Mouse (Mus musculus) MEL (cell line): ENCODE data around the gene Ccdc155. TPM values are rescaled to one million over a fixed set of nuclear protein-coding genes. Genes with fewer than 3 reads are reported as not detected.
A peak's percentile ranks its signal among the peaks of the same experiment; 100 is the strongest.

ENCODE experiments used
- DNase-seq: peaks from one replicate; pipeline ENCODE4 v3.0.0; 2011; ENCODE audit warnings: low read depth, low spot score
- H3K27ac ChIP-seq: 2 replicates; pipeline ENCODE4 v1.5.1; 2012; ENCODE audit warnings: low read depth, mild to moderate bottlenecking, control low read depth, low read length, moderate library complexity; ENCODE audit not compliant: control insufficient read depth
- H3K27me3 ChIP-seq, 2 experiments: fragments of 150-350 bp in 1 of 2; sonication (generic) in 1 of 2; 2 replicates each; pipeline ENCODE4 v1.6.1; 2012; ENCODE audit warnings: low read length in 2 of 2, mild to moderate bottlenecking in 2 of 2, improper control_type of control experiment in 1 of 2, moderate library complexity in 1 of 2; ENCODE audit not compliant: insufficient read depth in 2 of 2, control insufficient read depth in 1 of 2
- H3K36me3 ChIP-seq, 2 experiments: 2 replicates each; pipeline ENCODE4 v1.6.1; 2012 to 2014; ENCODE audit warnings: low read length in 2 of 2, improper control_type of control experiment in 1 of 2, inconsistent platforms in 1 of 2, mild to moderate bottlenecking in 1 of 2; ENCODE audit not compliant: insufficient read depth in 2 of 2, control insufficient read depth in 1 of 2
- H3K4me1 ChIP-seq, 2 experiments: fragments of 150-350 bp in 1 of 2; sonication (generic) in 1 of 2; 2 replicates each; pipeline ENCODE4 v1.6.1; 2012; ENCODE audit warnings: low read length in 2 of 2, improper control_type of control experiment in 1 of 2, mild to moderate bottlenecking in 1 of 2; ENCODE audit not compliant: insufficient read depth in 2 of 2, control insufficient read depth in 1 of 2
- H3K4me3 ChIP-seq, 2 experiments: fragments of 150-350 bp in 1 of 2; sonication (generic) in 1 of 2; 2 replicates each; pipeline ENCODE4 v1.5.1; 2012; ENCODE audit warnings: low read depth in 2 of 2, low read length in 2 of 2, mild to moderate bottlenecking in 2 of 2, moderate library complexity in 2 of 2, control low read depth in 1 of 2, improper control_type of control experiment in 1 of 2; ENCODE audit not compliant: control insufficient read depth in 1 of 2, insufficient read depth in 1 of 2
- H3K79me2 ChIP-seq: 2 replicates; pipeline ENCODE4 v1.6.1; 2012; ENCODE audit warnings: mild to moderate bottlenecking, low read length, moderate library complexity; ENCODE audit not compliant: control insufficient read depth, poor library complexity, insufficient read depth
- H3K9ac ChIP-seq: 2 replicates; pipeline ENCODE4 v1.6.1; 2012; ENCODE audit warnings: low read depth, mild to moderate bottlenecking, control low read depth, low read length, moderate library complexity; ENCODE audit not compliant: control insufficient read depth, poor library complexity, severe bottlenecking
- H3K9me3 ChIP-seq: fragments of 150-350 bp; sonication (generic); replicated peaks from 2 replicates; pipeline ENCODE4 v1.6.1; 2012; ENCODE audit warnings: mild to moderate bottlenecking, low read length, improper control_type of control experiment, moderate library complexity; ENCODE audit not compliant: insufficient read depth
- ELF1 ChIP-seq: IDR thresholded peaks from 2 replicates; pipeline ENCODE4 v1.6.1; 2014; ENCODE audit warnings: low read depth, mild to moderate bottlenecking, inconsistent platforms, low read length, improper control_type of control experiment, moderate library complexity
- EP300 ChIP-seq, 2 experiments: IDR thresholded peaks; 2 replicates each; pipeline ENCODE4 v1.6.1; 2011; ENCODE audit warnings: improper control_type of control experiment in 2 of 2, low read length in 2 of 2, low read depth in 1 of 2, mild to moderate bottlenecking in 1 of 2
- ETS1 ChIP-seq: IDR thresholded peaks from 2 replicates; pipeline ENCODE4 v1.6.1; 2012; ENCODE audit warnings: low read depth, mild to moderate bottlenecking, inconsistent platforms, low read length, improper control_type of control experiment, moderate library complexity
- GABPA ChIP-seq: IDR thresholded peaks from 2 replicates; pipeline ENCODE4 v1.6.1; 2012; ENCODE audit warnings: low read depth, mild to moderate bottlenecking, inconsistent platforms, low read length, improper control_type of control experiment, moderate library complexity
- KAT2A ChIP-seq: conservative IDR thresholded peaks from 2 replicates; pipeline ENCODE4 v1.6.1; 2012; ENCODE audit warnings: low read depth, low read length, improper control_type of control experiment, inconsistent platforms
- MAFK ChIP-seq: IDR thresholded peaks from 2 replicates; pipeline ENCODE4 v1.6.1; 2011; ENCODE audit warnings: low read depth, mild to moderate bottlenecking, low read length, improper control_type of control experiment, borderline replicate concordance
- MEF2A ChIP-seq: IDR thresholded peaks from 2 replicates; pipeline ENCODE4 v1.6.1; 2014; ENCODE audit warnings: low read depth, mild to moderate bottlenecking, inconsistent platforms, low read length, improper control_type of control experiment; ENCODE audit not compliant: poor library complexity, insufficient replicate concordance, severe bottlenecking; ENCODE audit errors: extremely low read depth
- NELFE ChIP-seq: IDR thresholded peaks from 2 replicates; pipeline ENCODE4 v1.6.1; 2011; ENCODE audit warnings: low read depth, low read length, improper control_type of control experiment
- NRF1 ChIP-seq: IDR thresholded peaks from 2 replicates; pipeline ENCODE4 v1.6.1; 2014; ENCODE audit warnings: low read depth, mild to moderate bottlenecking, inconsistent platforms, low read length, improper control_type of control experiment, moderate library complexity; ENCODE audit not compliant: poor library complexity, insufficient read depth, severe bottlenecking
- POLR2A ChIP-seq, 2 experiments: IDR thresholded peaks; 2 replicates each; pipeline ENCODE4 v1.6.1; 2011 to 2012; ENCODE audit warnings: low read length in 2 of 2, mild to moderate bottlenecking in 2 of 2, control low read depth in 1 of 2, improper control_type of control experiment in 1 of 2, low read depth in 1 of 2, moderate library complexity in 1 of 2; ENCODE audit not compliant: control insufficient read depth in 1 of 2, insufficient read depth in 1 of 2, poor library complexity in 1 of 2
- POLR2AphosphoS2 ChIP-seq: IDR thresholded peaks from 2 replicates; pipeline ENCODE4 v1.6.1; 2011; ENCODE audit warnings: low read length, improper control_type of control experiment
- POLR2AphosphoS5 ChIP-seq: IDR thresholded peaks from 2 replicates; pipeline ENCODE4 v1.6.1; 2012; ENCODE audit warnings: low read depth, borderline replicate concordance, mild to moderate bottlenecking, inconsistent platforms, low read length, moderate library complexity, mixed read lengths
- RCOR1 ChIP-seq: IDR thresholded peaks from 2 replicates; pipeline ENCODE4 v1.6.1; 2012; ENCODE audit warnings: low read depth, mild to moderate bottlenecking, inconsistent platforms, low read length, improper control_type of control experiment
- USF1 ChIP-seq: IDR thresholded peaks from 2 replicates; pipeline ENCODE4 v1.6.1; 2014; ENCODE audit warnings: low read depth, mild to moderate bottlenecking, inconsistent platforms, low read length, improper control_type of control experiment, moderate library complexity
- ZNF384 ChIP-seq: IDR thresholded peaks from 2 replicates; pipeline ENCODE4 v1.6.1; 2012; ENCODE audit warnings: low read depth, mild to moderate bottlenecking, inconsistent platforms, low read length, improper control_type of control experiment
- polyA plus RNA-seq, 2 experiments: library from polyadenylated mRNA; stranded (reverse) in 1 of 2; unstranded in 1 of 2; fragments of >175 nt in 1 of 2; fragments of >200 nt in 1 of 2; gene quantifications; 2 replicates each; pipeline versions ENCODE4 v1.2.1 to v1.2.4; 2012; ENCODE audit warnings: low replicate concordance in 2 of 2, low read depth in 1 of 2; ENCODE audit not compliant: insufficient read length in 2 of 2, insufficient read depth in 1 of 2, missing spikeins in 1 of 2
- total RNA-seq: library from RNA; depleted of rRNA; stranded (reverse); fragments of 300-350 nt; gene quantifications from 2 replicates; pipeline ENCODE4 v1.2.3, GENCODE M21; 2012

The Ccdc155 gene
- total and polyA plus RNA-seq, 3 experiments = 0.27 to 0.38 TPM; not detected in 1

DNA sequence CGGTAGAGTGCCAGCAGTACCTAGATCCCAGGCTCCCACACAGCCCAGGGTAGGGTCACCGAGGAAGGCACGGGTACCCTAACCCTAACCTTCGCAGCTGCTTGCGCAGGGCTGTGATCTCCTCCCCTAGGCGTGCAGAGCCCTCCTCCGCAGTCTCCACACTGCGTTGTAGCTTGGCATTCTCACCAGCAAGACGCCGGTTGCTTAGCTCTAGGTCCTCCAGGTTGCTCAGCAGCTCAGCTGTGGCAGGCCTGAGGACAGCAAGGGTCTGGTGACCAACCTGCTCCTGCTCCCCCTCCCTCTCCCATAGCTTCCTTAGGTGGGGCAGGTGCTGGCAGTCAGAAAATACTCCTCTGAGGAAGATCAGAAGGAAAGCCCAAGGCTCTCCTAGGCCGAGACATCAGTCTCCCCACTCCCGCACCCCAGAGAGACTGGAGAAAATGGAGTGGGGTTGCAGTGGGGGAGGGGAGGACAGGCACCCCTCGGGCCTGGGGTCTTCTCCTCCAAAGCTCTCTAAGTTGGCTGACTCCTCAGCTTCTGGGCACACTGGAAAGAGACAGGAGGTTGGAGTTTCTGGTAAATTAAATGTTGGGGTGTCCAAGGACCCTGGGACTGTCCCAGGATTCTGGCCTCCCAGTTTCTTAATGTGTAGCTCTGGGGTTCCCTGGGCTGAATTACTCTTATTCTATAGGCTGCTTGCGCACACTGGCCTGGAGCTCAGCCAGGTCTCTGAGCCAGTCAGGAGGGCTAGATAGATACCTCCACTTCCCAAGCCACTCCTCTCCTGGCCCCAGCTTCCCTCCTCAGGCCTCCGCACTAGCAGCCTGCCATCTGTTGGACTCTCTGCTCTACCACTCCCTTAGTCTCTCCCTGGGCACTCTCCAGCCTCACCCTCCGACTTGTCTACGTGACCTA lies 10.6 kb downstream of the Ccdc155 start (continued):
- TF ChIP-seq ZNF384 (no peak), POLR2AphosphoS2 (no peak), MAFK (no peak), NELFE (no peak; the same call in 1 of the 2 replicates), NRF1 (peak; percentile 54), ETS1 (no peak), POLR2AphosphoS5 (no peak), EP300 (IDR thresholded peaks at IDR 0.05; ENCODE audit: low read depth in 1 of 2, low read length in 2 of 2) (no peak), GABPA (no peak), POLR2A (IDR thresholded peaks at IDR 0.05; ENCODE audit: control insufficient read depth in 1 of 2, insufficient read depth in 1 of 2, low read depth in 1 of 2, low read length in 2 of 2, poor library complexity in 1 of 2) (0 out of 4 replicates have a peak, but pooled peaks of 1 of the 2 experiments have one; percentile 25), USF1 (no peak), ELF1 (no peak), MEF2A (no peak), RCOR1 (no peak)
- TF ChIP-seq, all 39 proteins: peak for 5

DNA sequence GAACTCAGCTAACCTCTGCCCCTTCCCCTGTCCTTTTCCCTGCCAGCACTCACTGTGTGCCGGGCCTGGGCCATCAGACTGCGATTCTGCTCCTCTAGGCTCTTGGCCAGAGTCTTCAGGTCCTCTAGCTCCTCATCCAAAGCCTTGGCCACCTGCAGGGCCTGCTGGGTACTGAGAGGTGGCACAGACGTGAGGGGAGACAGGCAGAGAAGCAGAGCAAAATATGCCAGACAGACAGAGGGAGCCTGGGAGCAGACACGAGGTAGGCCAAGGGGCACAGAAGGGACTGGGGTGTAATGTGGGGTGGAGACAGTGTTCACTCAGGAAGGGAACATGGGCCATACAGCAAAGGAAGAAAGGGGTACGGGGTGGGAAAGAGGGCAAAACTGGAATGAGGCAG lies 11.3 kb downstream of the Ccdc155 start:
- H3K27me3 ChIP-seq = no peaks in the 10 kb centered on the region
- H3K27ac ChIP-seq = no peak overlapping the region
- TF ChIP-seq KAT2A = no peak
- H3K4me3 ChIP-seq = no peak overlapping the region
- peaks cover 0 to 14% of the 10 kb centered on the region in 2 experiments; a peak in 2 of 4 replicates for H3K36me3 ChIP-seq
- H3K9ac ChIP-seq = no peak overlapping the region
- peaks cover 26 to 41% of the 10 kb centered on the region in 2 experiments for H3K4me1 ChIP-seq
- H3K79me2 ChIP-seq = no peaks in the 10 kb centered on the region
- no peaks in the 10 kb centered on the region for H3K9me3 ChIP-seq
- DNase-seq = no peak
